Comparison of ENCODE assay signal across 17 mouse cellular contexts in the genomic region with DNA sequence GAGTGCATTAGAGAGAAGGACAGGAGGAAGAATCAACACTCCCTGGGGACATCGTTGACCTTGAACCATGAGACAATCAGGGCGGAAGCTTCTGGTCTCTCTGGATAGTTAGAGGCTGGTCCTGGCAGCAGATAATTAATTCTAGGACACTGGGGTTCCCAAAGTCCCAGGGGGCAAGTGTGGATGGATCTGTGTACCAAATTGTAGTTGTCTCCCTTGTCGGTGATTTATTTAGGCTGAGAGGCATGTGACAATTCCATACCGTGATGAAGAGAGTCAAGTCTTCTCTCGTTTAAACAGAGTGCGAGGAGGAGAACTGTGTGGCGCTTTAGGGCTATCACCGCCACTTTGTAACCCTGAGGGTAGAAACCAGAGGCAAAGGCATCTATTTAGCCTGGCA.
"Had no signal": no experiment of that assay in that cellular context is flagged by ENCODE, and none has a peak within 500 bp of the region (broad histone marks: within the 10 kb centered on the region; RNA-seq: fewer than 3 reads in every experiment).

No protein-coding gene starts in this region.

- DNase-seq: retina, postnatal 1 day; right cerebral cortex, adult 18-20 months; right cerebral cortex, postnatal 14 days; right cerebral cortex, postnatal 25 days; right cerebral cortex, postnatal 4 days; spleen, adult 18-20 months; thymus, adult 18-20 months; thymus, adult 2 months; thymus, postnatal 14 days; thymus, postnatal 25 days; thymus, postnatal 36 days; thymus, postnatal 4 days had no signal

- H3K4me1 ChIP-seq: stomach, embryonic 15.5 days had no signal

- H3K27ac ChIP-seq: neural tube, embryonic 12.5 days; neural tube, embryonic 13.5 days; neural tube, embryonic 15.5 days; stomach, embryonic 15.5 days; stomach, postnatal 0 days had no signal

- H3K36me3 ChIP-seq: neural tube, embryonic 12.5 days; neural tube, embryonic 13.5 days; neural tube, embryonic 15.5 days; stomach, embryonic 15.5 days had no signal

- H3K9me3 ChIP-seq: neural tube, embryonic 12.5 days; neural tube, embryonic 13.5 days; neural tube, embryonic 15.5 days; stomach, embryonic 15.5 days had no signal

- H3K27me3 ChIP-seq: neural tube, embryonic 12.5 days; neural tube, embryonic 13.5 days; neural tube, embryonic 15.5 days; stomach, embryonic 15.5 days had no signal

- H3K4me3 ChIP-seq: neural tube, embryonic 12.5 days; neural tube, embryonic 13.5 days; neural tube, embryonic 15.5 days; stomach, embryonic 15.5 days had no signal
